Mouse (Mus musculus) limb, embryonic 12.5 days (tissue): ENCODE measurements around the gene Gm5089. TPM values are rescaled to one million over a fixed set of nuclear protein-coding genes. Genes with fewer than 3 reads are reported as not detected.
"Not testable (repeated sequence)": the region's sequence is repeated elsewhere in the genome, so short reads cannot be mapped to it uniquely, and the experiment has no call there.

Experiments
- ATAC-seq: fragments of 200-750 bp; cut with Nextera tagmentation; 2 replicates; pipeline ENCODE4 v1.8.0; 2017; ENCODE audit warnings: low read depth, moderate TSS enrichment; ENCODE audit not compliant: insufficient number of reproducible peaks, insufficient read depth, low FRiP score, low TSS enrichment
- H3K27ac ChIP-seq: fragments of 300-500 bp; sonication (generic); 2 replicates; pipeline ENCODE4 v1.5.1; 2016; ENCODE audit warnings: mild to moderate bottlenecking, moderate library complexity
- H3K27me3 ChIP-seq: fragments of 300-500 bp; sonication (generic); 2 replicates; pipeline ENCODE4 v1.6.1; 2016; ENCODE audit warnings: mild to moderate bottlenecking, moderate library complexity
- H3K36me3 ChIP-seq: fragments of 300-500 bp; sonication (generic); 2 replicates; pipeline ENCODE4 v1.6.1; 2016; ENCODE audit warnings: mild to moderate bottlenecking, moderate library complexity
- H3K4me1 ChIP-seq: fragments of 300-500 bp; sonication (generic); replicated peaks from 2 replicates; pipeline ENCODE4 v1.6.1; 2016
- H3K4me2 ChIP-seq: fragments of 300-500 bp; sonication (generic); 2 replicates; pipeline ENCODE4 v1.6.1; 2016; ENCODE audit warnings: mild to moderate bottlenecking, moderate library complexity
- H3K4me3 ChIP-seq: fragments of 300-500 bp; sonication (generic); replicated peaks from 2 replicates; pipeline ENCODE4 v1.5.1; 2016; ENCODE audit warnings: mild to moderate bottlenecking
- H3K9ac ChIP-seq: fragments of 300-500 bp; sonication (generic); replicated peaks from 2 replicates; pipeline ENCODE4 v1.6.1; 2016; ENCODE audit warnings: mild to moderate bottlenecking, moderate library complexity
- H3K9me3 ChIP-seq: fragments of 300-500 bp; sonication (generic); 2 replicates; pipeline ENCODE4 v1.6.1; 2016; ENCODE audit warnings: mild to moderate bottlenecking, moderate library complexity
- WGBS: fragments of 180-500 bp; shearing (Covaris S2); methylation state at CpG from one replicate; pipeline ENCODE4 v1.1.7; 2016; 5-methylcytosine and 5-hydroxymethylcytosine counted together
- polyA plus RNA-seq: library from polyadenylated mRNA; unstranded; fragments of >200 nt; fragmentation: Nextera tagmentation; extraction: Ambion mirVana; gene quantifications from 2 replicates; pipeline ENCODE4 v1.2.1, GENCODE M21; 2016

The Gm5089 gene
- polyA plus RNA-seq, 1 experiment from 2014 or later: 0.23 TPM

GRCm38 (mm10) chr14:122461966-122462365, 11.1 kb upstream of the Gm5089 start:
- 10% methylated on average over 9 of the region's 9 CpGs for WGBS
- Histone ChIP-seq H3K4me2 (peak overlapping the region; percentile 87), H3K4me1 (peaks cover 30% of the 10 kb centered on the region), H3K36me3 (no peaks in the 10 kb centered on the region), H3K27ac (peak overlapping the region; percentile 96), H3K4me3 (peak overlapping the region; percentile 69), H3K9me3 (no peaks in the 10 kb centered on the region), H3K9ac (peak overlapping the region; percentile 87), H3K27me3 (peaks cover 54% of the 10 kb centered on the region)
- no peak for ATAC-seq

- peak overlapping the region; percentile 87 for H3K9ac ChIP-seq
- peaks cover 30% of the 10 kb centered on the region for H3K4me1 ChIP-seq
- no peaks in the 10 kb centered on the region for H3K36me3 ChIP-seq
- H3K9me3 ChIP-seq: no peaks in the 10 kb centered on the region
- 0 out of 2 replicates have a peak overlapping the region, but pooled peaks have one; percentile 96 for H3K27ac ChIP-seq
- H3K4me2 ChIP-seq: peak overlapping the region; percentile 87
- no peak for ATAC-seq
- peak overlapping the region; percentile 69 for H3K4me3 ChIP-seq
- WGBS: 13% methylated on average over 3 of the region's 3 CpGs
- peaks cover 50% of the 10 kb centered on the region for H3K27me3 ChIP-seq
Measured at GRCm38 (mm10) chr14:122461500-122461899, 10.6 kb upstream of the Gm5089 start.

- 41% methylated on average over 5 of the region's 5 CpGs for WGBS
- Histone ChIP-seq H3K4me1 (peaks cover 30% of the 10 kb centered on the region), H3K4me2 (peak overlapping the region; percentile 13), H3K27me3 (peaks cover 37% of the 10 kb centered on the region), H3K27ac (no peak overlapping the region), H3K36me3 (no peaks in the 10 kb centered on the region), H3K9me3 (no peaks in the 10 kb centered on the region), H3K4me3 (no peak overlapping the region; the same call in 1 of the 2 replicates), H3K9ac (no peak overlapping the region)
- ATAC-seq: no peak
Measured at GRCm38 (mm10) chr14:122460226-122460625, 9.3 kb upstream of the Gm5089 start.

- Histone ChIP-seq H3K27ac (no peak overlapping the region), H3K4me2 (peak overlapping the region; percentile 13; the same call in 1 of the 2 replicates), H3K9ac (no peak overlapping the region), H3K36me3 (no peaks in the 10 kb centered on the region), H3K27me3 (peaks cover 33% of the 10 kb centered on the region), H3K4me3 (no peak overlapping the region; the same call in 1 of the 2 replicates), H3K4me1 (peaks cover 30% of the 10 kb centered on the region), H3K9me3 (no peaks in the 10 kb centered on the region)
- WGBS: 88% methylated on average over 1 of the region's 1 CpGs
- no peak for ATAC-seq
Measured at GRCm38 (mm10) chr14:122459776-122460175, 8.9 kb upstream of the Gm5089 start.

- 89% methylated on average over 11 of the region's 12 CpGs for WGBS
- H3K4me3 ChIP-seq, H3K27ac ChIP-seq, H3K9me3 ChIP-seq, H3K36me3 ChIP-seq, H3K4me2 ChIP-seq, ATAC-seq, H3K9ac ChIP-seq: not testable (repeated sequence)
- Histone ChIP-seq H3K27me3 (peaks cover 32% of the 10 kb centered on the region), H3K4me1 (peaks cover 28% of the 10 kb centered on the region)
Measured at GRCm38 (mm10) chr14:122459332-122459731, 8.4 kb upstream of the Gm5089 start.

GRCm38 (mm10) chr14:122455562-122455958, 4.6 kb upstream of the Gm5089 start:
- Histone ChIP-seq H3K4me3 (no peak overlapping the region), H3K9me3 (no peaks in the 10 kb centered on the region), H3K36me3 (no peaks in the 10 kb centered on the region), H3K27ac (no peak overlapping the region), H3K9ac (no peak overlapping the region), H3K4me1 (peaks cover 44% of the 10 kb centered on the region), H3K4me2 (no peak overlapping the region), H3K27me3 (peaks cover 41% of the 10 kb centered on the region)
- ATAC-seq: no peak
- WGBS: 54% methylated on average over 4 of the region's 4 CpGs

GRCm38 (mm10) chr14:122454901-122455561, 4.1 kb upstream of the Gm5089 start:
- no peak overlapping the region for H3K27ac ChIP-seq
- no peak for ATAC-seq
- H3K4me3 ChIP-seq: no peak overlapping the region
- H3K4me1 ChIP-seq: peaks cover 42% of the 10 kb centered on the region
- WGBS: 64% methylated on average over 10 of the region's 10 CpGs
- no peaks in the 10 kb centered on the region for H3K36me3 ChIP-seq
- peaks cover 42% of the 10 kb centered on the region for H3K27me3 ChIP-seq
- H3K9ac ChIP-seq: no peak overlapping the region
- no peaks in the 10 kb centered on the region for H3K9me3 ChIP-seq
- H3K4me2 ChIP-seq: no peak overlapping the region

- H3K36me3 ChIP-seq: no peaks in the 10 kb centered on the region
- peaks cover 45% of the 10 kb centered on the region for H3K4me1 ChIP-seq
- peak overlapping the region; percentile 60; the same call in 1 of the 2 replicates for H3K27ac ChIP-seq
- peaks cover 47% of the 10 kb centered on the region for H3K27me3 ChIP-seq
- WGBS: 9% methylated on average over 12 of the region's 12 CpGs
- H3K9ac ChIP-seq: 0 out of 2 replicates have a peak overlapping the region, but pooled peaks have one; percentile 46
- peak overlapping the region; percentile 30 for H3K4me3 ChIP-seq
- H3K4me2 ChIP-seq: peak overlapping the region; percentile 55
- no peak for ATAC-seq
- H3K9me3 ChIP-seq: no peaks in the 10 kb centered on the region
Measured at GRCm38 (mm10) chr14:122453996-122454738, 3.3 kb upstream of the Gm5089 start.

- no peaks in the 10 kb centered on the region for H3K9me3 ChIP-seq
- peak overlapping the region; percentile 60 for H3K27ac ChIP-seq
- peak overlapping the region; percentile 55 for H3K4me2 ChIP-seq
- peak overlapping the region; percentile 46 for H3K9ac ChIP-seq
- peak; percentile 73 for ATAC-seq
- peaks cover 45% of the 10 kb centered on the region for H3K4me1 ChIP-seq
- no peaks in the 10 kb centered on the region for H3K36me3 ChIP-seq
- 2% methylated on average over 32 of the region's 32 CpGs for WGBS
- H3K4me3 ChIP-seq: peak overlapping the region; percentile 30
- H3K27me3 ChIP-seq: peaks cover 51% of the 10 kb centered on the region
Measured at GRCm38 (mm10) chr14:122453388-122453995, 2.6 kb upstream of the Gm5089 start.

GRCm38 (mm10) chr14:122452701-122453387, 1.9 kb upstream of the Gm5089 start:
- Histone ChIP-seq H3K27ac (peak overlapping the region; percentile 60), H3K4me2 (peak overlapping the region; percentile 55), H3K27me3 (peaks cover 55% of the 10 kb centered on the region), H3K4me1 (peaks cover 45% of the 10 kb centered on the region), H3K4me3 (peak overlapping the region; percentile 30), H3K9ac (peak overlapping the region; percentile 46; the same call in 1 of the 2 replicates), H3K9me3 (no peaks in the 10 kb centered on the region), H3K36me3 (no peaks in the 10 kb centered on the region)
- 0 out of 2 replicates have a peak, but pooled peaks have one; percentile 15 for ATAC-seq
- 20% methylated on average over 13 of the region's 13 CpGs for WGBS
